Mouse (Mus musculus) cortical plate, adult 2 months (tissue): ENCODE data around the gene Sde2. TPM values are rescaled to one million over a fixed set of nuclear protein-coding genes. Genes with fewer than 3 reads are reported as not detected.

Source experiments
- H3K27ac ChIP-seq: fragments of 200-500 bp; 2 replicates; pipeline ENCODE4 v1.5.1; 2012; ENCODE audit warnings: low read length, control low read depth, inconsistent platforms; ENCODE audit not compliant: insufficient read depth
- H3K4me1 ChIP-seq: fragments of 200-500 bp; 2 replicates; pipeline ENCODE4 v1.6.1; 2011; ENCODE audit warnings: low read length; ENCODE audit not compliant: control insufficient read depth, insufficient read depth
- H3K4me3 ChIP-seq: fragments of 200-500 bp; 2 replicates; pipeline ENCODE4 v1.5.1; 2011; ENCODE audit warnings: mild to moderate bottlenecking, low read length, control low read depth; ENCODE audit not compliant: insufficient read depth
- CTCF ChIP-seq: fragments of 200-500 bp; IDR thresholded peaks from 2 replicates; pipeline ENCODE4 v1.5.1; 2011; ENCODE audit warnings: mild to moderate bottlenecking, control low read depth, low read length; ENCODE audit not compliant: insufficient read depth; ENCODE audit errors: extremely low read depth
- POLR2A ChIP-seq: fragments of 200-500 bp; IDR thresholded peaks from 2 replicates; pipeline ENCODE4 v1.6.1; 2011; ENCODE audit warnings: mild to moderate bottlenecking, low read length, control low read depth; ENCODE audit not compliant: insufficient read depth; ENCODE audit errors: extremely low read depth
- polyA plus RNA-seq: library from polyadenylated mRNA; depleted of rRNA; stranded (reverse); fragments of >200 nt; gene quantifications from 2 replicates; pipeline ENCODE4 v1.2.3, GENCODE M21; 2012; rRNA removed

Sde2 gene
- polyA plus RNA-seq, 1 experiment = 16.2 TPM

GRCm38 (mm10) chr1:180916425-180916824 lies 65.5 kb downstream of the Sde2 start:
- Histone ChIP-seq H3K4me1 (no peaks in the 10 kb centered on the region), H3K4me3 (no peak overlapping the region), H3K27ac (no peak overlapping the region)
- TF ChIP-seq CTCF (no peak), POLR2A (no peak)

GRCm38 (mm10) chr1:180917053-180917452 lies 66.1 kb downstream of the Sde2 start:
- no peak overlapping the region for H3K4me3 ChIP-seq
- TF ChIP-seq CTCF (no peak), POLR2A (no peak)
- H3K27ac ChIP-seq = no peak overlapping the region
- H3K4me1 ChIP-seq = no peaks in the 10 kb centered on the region

Other genes starting within 250 kb of the Sde2 start
- 2.6 and 2.8 TPM in 2 replicates for gene Lin9, start 210.0 kb upstream of the Sde2 start, polyA plus RNA-seq
- not detected in 2 replicates for gene Mixl1, start 154.1 kb upstream of the Sde2 start, polyA plus RNA-seq
- gene Acbd3, start 125.1 kb upstream of the Sde2 start, polyA plus RNA-seq = 22.0 and 22.5 TPM in 2 replicates
- gene H3f3a, start 37.2 kb upstream of the Sde2 start, polyA plus RNA-seq = 334 and 359 TPM in 2 replicates
- gene Lefty2, start 42.0 kb downstream of the Sde2 start, polyA plus RNA-seq = 1.2 and 1.9 TPM in 2 replicates
- gene Pycr2, start 53.2 kb downstream of the Sde2 start, polyA plus RNA-seq = 36.6 and 38.0 TPM in 2 replicates
- gene Lefty1, start 83.9 kb downstream of the Sde2 start, polyA plus RNA-seq = 1.5 and 8.1 TPM in 2 replicates
- gene Tmem63a, start 91.2 kb downstream of the Sde2 start, polyA plus RNA-seq = 48.2 and 64.1 TPM in 2 replicates
- 30.5 and 37.7 TPM in 2 replicates for gene Ephx1, start 169.8 kb downstream of the Sde2 start, polyA plus RNA-seq
- not detected in 2 replicates for gene 9130409I23Rik, start 200.1 kb downstream of the Sde2 start, polyA plus RNA-seq